Mouse (Mus musculus) hematopoietic stem cell, adult 5-6 weeks (primary cell): ENCODE measurements at regions not wholly inside any gene's neighbourhood (a gene's known extent, or its start where the extent isn't known, plus 50 kb on each side); places are given as distances from the start of the nearest gene placed in this dataset.

Experiments
- ATAC-seq, 2 experiments: fragments of 125-278 bp in 1 of 2; replicated peaks in 1 of 2; 2 replicates each; pipeline ENCODE4 v1.8.0; 2016 to 2017; ENCODE audit warnings: inconsistent platforms in 2 of 2, mild to moderate bottlenecking in 2 of 2, moderate number of reproducible peaks in 2 of 2, low read depth in 1 of 2, moderate TSS enrichment in 1 of 2; ENCODE audit not compliant: low FRiP score in 2 of 2, poor library complexity in 2 of 2, severe bottlenecking in 2 of 2, insufficient read depth in 1 of 2, low TSS enrichment in 1 of 2

DNA sequence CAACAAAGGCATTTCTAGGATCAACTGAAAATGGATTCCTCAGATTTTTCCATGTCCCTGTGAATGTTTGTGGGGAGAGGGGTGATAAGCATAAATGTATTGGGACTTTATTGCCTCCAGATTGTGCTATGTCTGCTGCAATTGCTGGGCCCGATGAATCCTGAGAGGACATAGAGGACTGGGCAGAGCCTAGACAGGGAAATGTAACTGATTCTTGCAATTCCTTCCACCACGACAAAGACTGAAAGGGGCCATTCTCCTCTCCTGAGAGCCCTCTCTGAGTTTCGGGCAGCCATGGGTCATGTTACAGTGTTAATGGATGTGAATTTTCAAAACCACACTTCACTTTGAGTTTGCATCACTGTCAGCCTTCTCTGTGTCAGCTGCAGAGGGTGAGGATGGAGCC lies 159.7 kb upstream of the Gdf10 start:
- no peak for ATAC-seq

DNA sequence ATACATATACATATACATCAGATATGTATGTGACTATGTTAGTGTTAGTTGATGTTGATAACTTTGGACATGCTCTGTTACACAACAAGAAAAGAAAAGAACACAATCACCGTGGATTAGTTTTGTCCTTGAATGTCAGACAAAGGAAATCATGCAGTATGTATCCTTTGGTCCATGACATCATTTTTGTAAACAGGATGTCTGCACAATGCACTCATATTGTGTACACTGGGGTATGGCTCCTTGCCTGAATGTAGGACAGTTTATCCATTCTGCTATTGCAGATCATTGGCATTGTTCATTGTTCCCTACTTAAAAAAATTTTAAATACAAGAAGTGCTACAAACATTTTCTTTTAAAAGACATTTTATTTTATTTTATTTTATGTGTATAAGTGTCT lies 157.6 kb upstream of the Gdf10 start:
- no peak for ATAC-seq

DNA sequence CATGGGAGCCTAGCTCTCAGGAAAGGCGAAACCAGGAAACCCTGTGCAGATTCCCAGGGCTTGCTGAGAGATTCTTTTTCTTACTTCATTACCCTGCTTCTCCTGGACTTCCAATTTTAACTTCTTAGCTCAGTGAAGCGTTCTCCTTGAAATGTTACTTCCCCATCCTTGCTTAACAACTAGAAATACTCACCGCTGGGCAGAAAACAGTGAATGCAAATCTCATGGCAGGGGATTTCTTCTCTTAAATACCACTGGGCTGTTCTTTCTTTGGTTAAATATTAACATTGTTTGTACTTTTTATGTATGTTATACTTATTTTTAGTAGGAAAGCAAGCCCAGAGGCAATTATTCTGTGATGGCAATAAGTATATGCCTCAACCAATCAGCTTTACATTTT lies 151.0 kb upstream of the Gdf10 start:
- no peak for ATAC-seq

DNA sequence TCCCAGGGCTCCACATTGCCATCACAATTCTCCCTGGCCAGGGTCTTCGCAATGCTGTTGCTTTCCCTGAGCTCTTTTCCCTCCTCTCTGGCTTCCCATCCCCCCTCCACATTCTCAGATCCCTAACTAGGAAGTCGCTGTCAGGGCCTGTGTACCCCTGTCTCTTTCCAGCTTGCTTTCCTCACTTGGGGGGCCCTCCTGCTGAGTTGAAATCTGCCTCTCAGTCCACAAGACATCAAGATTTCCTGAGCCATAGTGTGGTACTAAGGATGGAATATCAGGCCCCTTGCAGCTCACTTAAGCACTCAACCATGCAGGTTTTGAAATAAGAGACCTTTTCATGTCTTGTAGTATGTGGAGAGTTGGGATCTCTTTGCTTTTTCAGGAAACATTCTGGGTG lies 133.8 kb upstream of the Gdf10 start:
- ATAC-seq, result no peak

DNA sequence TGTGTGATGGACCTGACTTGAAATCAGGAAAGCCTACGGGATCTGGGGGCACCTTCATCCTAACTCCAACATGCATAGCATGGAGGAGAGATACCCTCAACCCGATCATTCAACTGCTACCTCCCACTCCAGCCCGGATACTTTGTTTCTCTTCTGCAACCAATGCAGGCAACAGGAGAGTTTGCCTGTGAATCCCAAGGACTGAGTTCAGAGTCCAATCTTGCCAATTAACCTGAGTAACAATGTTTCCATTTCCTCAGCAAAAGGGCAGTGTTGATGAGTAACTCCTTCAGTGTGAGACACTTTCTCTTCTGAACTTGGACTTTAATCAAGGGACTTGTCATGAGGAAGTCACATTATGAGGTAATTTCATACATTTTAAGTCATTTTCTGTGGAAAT lies 129.1 kb upstream of the Gdf10 start:
- ATAC-seq, result no peak

DNA sequence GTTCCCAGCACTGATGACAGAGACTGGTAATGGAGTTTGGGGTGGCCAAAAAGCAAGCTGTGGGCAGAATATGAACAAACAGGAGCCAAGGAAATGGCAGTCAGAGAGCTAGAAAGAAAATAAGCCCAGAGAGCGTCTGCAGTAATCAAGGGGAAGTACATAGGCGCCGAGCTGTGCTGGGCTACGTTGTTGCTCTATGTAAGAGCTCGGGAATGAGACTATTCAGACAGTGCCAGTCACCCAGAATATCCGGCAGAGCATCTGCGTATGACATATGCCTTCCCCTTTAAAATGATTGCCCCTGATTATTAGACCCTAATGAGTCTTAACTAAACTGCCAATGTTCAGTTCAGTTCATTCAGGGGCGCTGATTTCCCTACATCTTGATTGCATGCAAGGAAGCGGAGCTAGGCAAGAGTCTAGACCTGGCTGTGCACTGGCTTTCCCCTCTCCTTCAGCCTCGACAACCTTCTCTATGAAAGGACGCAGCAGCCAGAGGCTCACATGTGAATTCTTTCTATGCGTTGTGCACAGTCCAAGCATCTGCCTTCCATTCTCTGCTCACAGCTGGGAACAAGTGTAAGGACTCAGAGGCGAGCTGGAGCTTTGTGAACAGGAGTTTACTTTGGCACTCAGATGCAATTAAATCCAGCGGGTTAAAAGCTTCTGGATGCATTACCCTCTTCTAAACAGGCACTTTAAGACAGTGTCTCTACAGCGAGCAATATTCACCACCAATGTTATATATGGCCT lies 125.7 kb upstream of the Gdf10 start:
- no peak for ATAC-seq

DNA sequence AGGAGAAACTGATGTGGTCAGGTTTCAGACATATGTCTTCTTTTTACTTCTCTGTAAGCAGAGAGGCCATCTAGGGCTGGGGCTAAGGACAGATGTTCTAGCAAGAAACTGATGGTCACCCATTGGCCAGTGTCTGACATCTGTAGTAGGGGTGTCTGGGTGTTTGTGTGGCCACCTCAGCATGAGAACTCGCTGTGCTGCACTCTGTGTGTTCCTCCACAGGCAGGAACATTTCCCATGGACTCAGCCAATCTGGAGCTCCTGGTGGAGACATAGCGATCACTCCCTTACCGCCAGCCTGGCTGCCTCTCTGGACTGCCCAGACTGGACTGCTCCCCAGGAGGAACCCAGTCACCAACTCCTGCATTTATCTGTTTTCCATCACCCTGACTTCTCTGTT lies 119.1 kb upstream of the Gdf10 start:
- no peak for ATAC-seq

DNA sequence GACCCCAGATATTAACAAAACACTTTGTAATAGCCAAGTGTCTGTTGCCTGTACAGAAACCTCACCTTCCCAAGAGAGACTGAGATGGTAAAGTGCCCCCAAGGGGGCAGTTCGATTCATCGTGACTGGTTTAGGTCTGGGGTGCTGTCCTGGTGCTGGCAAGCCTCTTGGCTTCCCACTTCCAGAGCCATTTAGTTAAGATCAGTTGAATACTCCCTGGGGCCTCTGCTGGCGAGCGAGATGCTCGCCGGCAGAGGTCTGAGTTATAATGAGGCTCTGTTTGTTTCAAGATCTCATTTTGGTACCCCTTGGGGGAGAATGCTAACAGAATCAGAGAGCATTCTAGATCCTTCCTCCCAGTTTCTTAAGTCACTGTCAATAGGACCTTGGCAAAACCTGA lies 118.7 kb upstream of the Gdf10 start:
- no peak for ATAC-seq

DNA sequence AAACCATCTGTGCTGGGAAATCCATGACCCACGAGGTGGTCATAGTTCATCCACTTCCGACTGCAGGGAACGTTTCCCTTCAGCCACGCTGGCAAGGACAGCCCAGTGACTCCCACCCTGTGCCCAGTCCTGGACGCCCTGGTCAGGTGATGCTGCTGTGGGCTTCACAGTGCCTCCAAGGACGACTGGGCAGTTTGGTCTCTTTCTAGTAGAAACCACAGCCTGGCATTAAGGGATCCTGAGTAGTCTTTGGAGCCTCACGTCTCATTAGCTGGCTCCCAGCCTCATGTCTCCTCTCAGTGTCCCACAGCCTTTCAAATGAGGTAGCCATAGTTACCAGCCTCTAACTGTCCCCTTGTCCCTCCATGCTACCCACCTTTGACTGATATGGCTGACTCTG lies 116.2 kb upstream of the Gdf10 start:
- no peak for ATAC-seq

DNA sequence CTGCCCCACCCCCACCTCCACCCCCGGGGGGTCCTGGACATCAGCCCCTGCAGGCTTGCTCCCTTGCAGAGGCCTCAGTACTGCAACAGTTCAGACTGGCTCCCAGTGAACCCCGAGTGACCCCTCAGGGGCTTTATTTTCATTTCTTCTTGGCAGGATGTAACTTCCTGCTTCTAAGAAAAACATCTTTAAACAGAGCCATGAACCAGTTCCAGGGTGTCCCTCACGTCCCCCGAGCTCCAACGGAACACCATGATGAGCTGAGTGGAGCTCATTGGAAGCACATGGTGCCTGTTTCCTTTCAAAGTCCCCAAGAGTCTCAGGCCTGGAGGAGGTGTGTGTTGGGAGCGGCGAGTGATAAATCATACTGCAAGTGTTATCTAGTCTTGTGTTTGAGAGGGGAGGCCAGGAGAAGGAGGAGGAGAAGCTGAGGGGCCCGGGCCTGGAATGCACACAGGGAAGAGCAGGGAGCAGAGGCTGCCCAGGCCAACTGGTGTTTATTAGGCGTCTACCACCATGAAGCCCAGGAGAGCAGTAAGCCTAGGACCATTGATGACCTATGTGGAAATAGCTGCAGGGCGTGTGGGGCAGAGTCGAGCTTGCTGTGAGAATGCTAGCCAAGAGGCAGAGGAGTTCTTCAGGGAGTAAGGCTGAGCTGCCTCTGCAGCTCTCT lies 114.7 kb upstream of the Gdf10 start:
- no peak for ATAC-seq

DNA sequence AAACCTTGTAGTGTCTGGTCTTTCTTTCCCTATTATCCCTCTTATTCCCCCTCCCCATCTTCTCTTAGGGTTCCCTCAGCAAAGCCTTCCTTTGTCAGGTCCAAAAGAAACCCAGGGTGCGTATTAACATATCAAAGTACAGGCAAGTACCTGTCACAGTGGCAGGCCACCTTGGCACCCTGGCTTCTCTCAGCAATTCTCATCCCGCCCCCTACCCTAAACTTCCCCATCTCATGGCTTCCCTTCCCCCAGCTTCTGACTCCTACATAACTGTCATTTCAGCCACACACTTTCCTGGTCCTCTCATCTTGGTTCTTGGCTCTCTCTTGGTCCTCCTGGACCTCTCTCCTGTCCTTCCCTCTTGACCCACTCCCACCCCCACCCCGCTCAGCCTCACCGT lies 112.8 kb upstream of the Gdf10 start:
- ATAC-seq, result no peak

DNA sequence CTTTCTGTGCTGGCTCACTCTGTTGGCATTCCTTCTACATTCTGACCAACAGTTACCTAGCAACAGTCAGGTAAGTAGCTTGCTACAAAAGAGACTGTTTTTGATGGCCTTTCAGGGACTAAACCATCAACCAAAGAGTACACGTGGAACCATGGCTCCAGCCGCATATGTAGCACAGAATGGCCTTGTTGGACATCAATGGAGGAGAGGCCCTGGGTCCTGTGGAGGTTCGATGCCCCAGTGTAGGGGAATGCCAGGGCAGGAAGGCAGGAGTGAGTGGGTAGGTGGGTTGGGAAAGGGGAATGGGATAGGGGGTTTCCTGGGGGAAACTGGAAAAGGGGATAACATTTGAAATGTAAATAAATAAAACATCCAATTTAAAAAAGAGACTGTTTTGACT lies 112.1 kb upstream of the Gdf10 start:
- ATAC-seq, result no peak

DNA sequence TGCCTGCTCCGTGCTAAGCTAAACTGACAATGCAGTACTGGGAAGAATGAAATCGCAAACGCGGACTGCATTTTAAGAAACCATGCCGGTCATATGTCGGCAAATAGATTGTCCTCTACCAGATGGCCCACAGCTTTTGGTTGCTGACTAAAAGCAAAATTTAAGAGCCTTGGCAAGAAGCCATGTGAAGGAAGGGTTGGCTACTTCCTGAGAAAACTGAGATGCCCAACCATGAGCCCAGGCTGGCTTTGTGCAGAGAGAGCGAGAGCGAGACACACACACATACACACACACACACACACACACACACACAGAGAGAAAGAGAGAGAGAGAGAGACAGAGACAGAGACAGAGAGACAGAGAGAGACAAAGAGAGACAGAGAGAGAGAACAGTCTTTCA lies 111.1 kb upstream of the Gdf10 start:
- no peak for ATAC-seq

DNA sequence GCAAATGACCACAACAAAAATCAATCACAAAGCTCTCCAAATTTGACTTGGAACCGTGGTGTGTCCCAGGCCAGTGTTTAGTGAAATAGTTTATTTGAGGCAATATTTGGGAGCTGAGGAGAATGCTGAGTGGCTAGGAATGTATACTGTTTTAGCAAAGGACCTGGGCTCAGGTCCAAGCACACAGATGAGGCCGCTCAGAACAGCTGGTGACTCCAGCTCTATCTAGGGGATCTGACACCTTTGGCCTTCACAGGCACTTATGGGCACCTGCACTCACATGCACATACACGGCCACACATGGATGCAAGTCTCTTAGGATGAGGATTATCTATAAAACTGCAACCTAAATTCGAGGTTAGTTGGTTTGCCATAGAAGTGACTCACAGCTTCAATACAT lies 110.6 kb upstream of the Gdf10 start:
- ATAC-seq, result no peak

DNA sequence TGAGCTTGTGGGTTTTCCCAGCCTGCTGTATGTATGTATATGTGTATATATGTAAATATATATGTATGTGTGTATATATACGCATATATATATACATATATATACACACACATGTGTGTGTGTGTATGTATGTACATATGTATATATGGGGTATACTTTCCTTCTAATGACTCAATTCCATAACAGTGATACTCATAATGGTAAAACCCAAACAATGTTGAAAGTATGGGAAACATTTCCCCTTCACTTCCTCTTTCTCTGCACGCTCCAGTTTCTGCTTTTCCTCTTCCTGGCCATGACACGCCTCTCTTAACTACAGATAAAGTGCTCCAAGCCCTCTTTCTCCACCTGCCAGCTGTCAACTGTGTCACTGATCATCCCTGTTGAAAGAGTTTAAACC lies 110.1 kb upstream of the Gdf10 start:
- no peak for ATAC-seq

DNA sequence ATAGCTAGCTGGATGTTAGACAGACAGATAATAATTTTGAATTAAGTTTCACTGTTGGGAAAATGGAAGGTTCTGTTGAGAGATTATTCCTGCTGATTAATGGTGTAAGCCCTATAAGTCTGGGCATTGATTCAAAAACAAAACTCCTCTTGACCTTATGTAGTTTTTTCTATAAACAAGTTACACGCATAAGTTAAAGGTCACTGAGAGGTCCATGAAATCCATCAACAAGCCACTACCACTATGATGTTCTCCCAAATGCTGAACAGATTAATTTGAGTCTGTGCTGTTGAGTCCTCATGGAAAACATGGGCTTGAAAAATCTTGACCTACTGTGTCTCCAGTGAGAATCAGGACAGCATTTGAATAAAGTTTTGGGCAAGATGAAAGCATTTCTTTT lies 109.3 kb upstream of the Gdf10 start:
- ATAC-seq, result no peak

DNA sequence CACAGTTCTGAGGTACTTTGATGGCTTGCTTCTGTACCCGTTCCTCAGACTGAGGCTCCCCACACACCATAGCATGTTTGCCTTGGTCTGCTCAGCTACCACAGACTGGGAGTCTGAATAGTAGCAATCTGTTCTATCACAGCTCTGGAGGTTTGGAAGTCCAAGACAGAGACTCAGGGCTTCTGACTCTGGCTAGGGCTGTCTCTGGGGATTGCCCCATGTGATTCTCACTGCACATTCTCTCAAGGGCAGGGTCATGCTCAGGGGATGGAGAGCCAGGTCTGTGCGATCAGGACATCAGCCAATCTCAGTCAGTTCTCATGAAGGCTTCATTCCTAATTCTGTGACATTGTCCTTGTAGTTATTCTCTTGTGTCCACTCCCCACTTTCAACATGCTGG lies 108.8 kb upstream of the Gdf10 start:
- ATAC-seq, result no peak

DNA sequence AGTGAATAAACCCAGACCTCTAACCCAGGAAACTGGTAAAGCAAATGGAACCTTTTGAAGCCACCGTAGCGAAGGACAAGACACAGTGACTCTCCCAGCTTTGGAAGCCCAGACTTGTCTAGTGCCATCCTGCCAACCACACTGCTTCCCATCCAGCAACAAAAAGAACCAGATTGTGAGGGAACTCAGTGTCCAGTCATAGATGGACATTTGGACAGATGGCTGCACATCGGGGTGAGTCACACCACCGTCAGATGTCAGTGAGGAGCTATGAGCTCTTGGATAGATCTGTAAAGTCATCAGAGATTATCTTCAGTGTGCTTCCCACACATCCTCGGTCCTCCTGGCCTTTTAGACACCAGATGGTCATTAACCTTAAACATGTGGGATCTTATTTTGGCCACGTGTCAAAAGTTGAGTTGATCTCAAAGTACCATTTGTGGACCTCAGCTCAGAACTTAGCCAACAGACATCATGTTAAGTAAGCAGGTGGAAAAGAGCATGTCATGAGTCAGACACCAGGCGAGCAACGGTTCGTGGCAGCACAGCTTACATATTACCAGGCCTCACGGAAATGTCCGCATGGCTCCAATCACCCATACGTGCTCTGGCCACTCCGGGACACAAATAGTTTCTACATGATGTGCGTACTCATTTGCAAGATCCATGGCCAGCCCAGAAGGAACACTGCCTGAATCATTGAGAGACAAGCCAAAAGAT lies 102.7 kb upstream of the Gdf10 start:
- no peak for ATAC-seq

DNA sequence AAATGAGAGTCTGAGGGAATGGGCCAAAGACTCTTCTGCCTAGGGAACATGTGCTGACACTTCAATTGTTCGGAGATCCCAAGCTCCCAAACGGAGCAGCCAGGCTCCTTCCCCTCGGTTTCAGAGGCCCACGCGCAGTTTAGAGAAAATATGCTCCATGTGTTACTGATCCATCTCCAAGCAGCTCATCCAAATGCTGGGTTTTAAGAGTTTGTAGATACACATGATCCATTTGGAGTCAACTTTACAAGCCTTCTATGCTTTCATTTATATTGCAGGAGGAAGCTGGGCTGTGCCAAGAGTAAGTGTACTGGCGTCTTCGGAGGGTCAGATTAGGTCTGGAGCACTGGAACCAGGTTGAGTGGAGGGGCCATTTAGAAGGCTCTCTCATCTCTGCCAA lies 102.0 kb upstream of the Gdf10 start:
- ATAC-seq, result no peak
